Mouse (Mus musculus) erythroblast, embryonic 14.5 days (primary cell): ENCODE results near the gene Abhd14b.

Experiments
- GATA1 ChIP-seq: IDR thresholded peaks from 2 replicates; pipeline ENCODE4 v1.6.1; 2012; ENCODE audit warnings: low read length, inconsistent platforms, mixed read lengths
- TAL1 ChIP-seq: IDR thresholded peaks from 3 replicates; pipeline ENCODE4 v1.6.1; 2012; ENCODE audit warnings: low read length, inconsistent platforms, mixed read lengths

GRCm38 (mm10) chr9:106485076-106485475 lies 37.8 kb downstream of the Abhd14b start:
- TF ChIP-seq TAL1 (no peak), GATA1 (no peak)
